Mouse (Mus musculus): ENCODE results near the gene Wdr73. TPM values are rescaled to one million over a fixed set of nuclear protein-coding genes. Genes with fewer than 3 reads are reported as not detected.

Wdr73 gene
- total and polyA plus RNA-seq, 2 experiments from 2014 or later: 12.4 to 22.4 TPM

GRCm38 (mm10) chr7:80840937-80841336 is 60.1 kb downstream of the Wdr73 start:
- no peaks in the 10 kb centered on the region for H3K27me3 ChIP-seq (ENCODE audit: control insufficient read depth, insufficient read depth, low read length)
- H3K9ac ChIP-seq (replicated peaks; ENCODE audit: low read depth, low read length): no peak overlapping the region
- no peaks in the 10 kb centered on the region for H3K9me3 ChIP-seq (replicated peaks; ENCODE audit: control insufficient read depth, low read length)
- no peak for ATAC-seq (ENCODE audit: insufficient read depth, low read depth)
- WGBS: 73% methylated on average over 4 of the region's 4 CpGs
- H3K4me2 ChIP-seq (ENCODE audit: low read depth, low read length): no peak overlapping the region
- TF ChIP-seq CTCF (IDR thresholded peaks at IDR 0.05; ENCODE audit: low read depth) (no peak), EP300 (IDR thresholded peaks at IDR 0.05; ENCODE audit: low read depth) (no peak)
- H3K27ac ChIP-seq (ENCODE audit: low read depth): no peak overlapping the region
- no peak for DNase-seq (ENCODE audit: low spot score)
- no peaks in the 10 kb centered on the region for H3K36me3 ChIP-seq (replicated peaks; ENCODE audit: control insufficient read depth, insufficient read depth, low read length)
- H3K4me3 ChIP-seq (ENCODE audit: low read depth, low read length): no peak overlapping the region
- no peaks in the 10 kb centered on the region for H3K4me1 ChIP-seq (ENCODE audit: control insufficient read depth, insufficient read depth)

Other genes starting within 250 kb of the Wdr73 start
- gene Crtc3, start 212.4 kb downstream of the Wdr73 start, total RNA-seq (2014; rRNA removed; ENCODE audit: low replicate concordance): 9.4 and 24.9 TPM in 2 replicates
- 10.5 and 11.4 TPM in 2 replicates for gene Crtc3, start 212.4 kb downstream of the Wdr73 start, polyA plus RNA-seq (2015; fragmentation: Nextera tagmentation; extraction: Ambion mirVana)
- 39.8 and 88.5 TPM in 2 replicates for gene Iqgap1, start 75.3 kb downstream of the Wdr73 start, total RNA-seq (2014; rRNA removed; ENCODE audit: low replicate concordance)
- gene Iqgap1, start 75.3 kb downstream of the Wdr73 start, polyA plus RNA-seq (2015; fragmentation: Nextera tagmentation; extraction: Ambion mirVana): 22.6 and 23.6 TPM in 2 replicates
- gene Zscan2, start 40.3 kb downstream of the Wdr73 start, total RNA-seq (2014; rRNA removed; ENCODE audit: low replicate concordance): 3.7 and 22.0 TPM in 2 replicates
- gene Zscan2, start 40.3 kb downstream of the Wdr73 start, polyA plus RNA-seq (2015; fragmentation: Nextera tagmentation; extraction: Ambion mirVana): 1.3 and 2.0 TPM in 2 replicates
- 5.5 and 17.6 TPM in 2 replicates for gene Nmb, start 3.8 kb upstream of the Wdr73 start, total RNA-seq (2014; rRNA removed; ENCODE audit: low replicate concordance)
- gene Nmb, start 3.8 kb upstream of the Wdr73 start, polyA plus RNA-seq (2015; fragmentation: Nextera tagmentation; extraction: Ambion mirVana): 4.2 and 4.4 TPM in 2 replicates
- gene Sec11a, start 46.5 kb upstream of the Wdr73 start, total RNA-seq (2014; rRNA removed; ENCODE audit: low replicate concordance): 79.2 and 118 TPM in 2 replicates
- gene Sec11a, start 46.5 kb upstream of the Wdr73 start, polyA plus RNA-seq (2015; fragmentation: Nextera tagmentation; extraction: Ambion mirVana): 104 and 110 TPM in 2 replicates
- 23.7 and 37.0 TPM in 2 replicates for gene Zfp592, start 92.4 kb upstream of the Wdr73 start, total RNA-seq (2014; rRNA removed; ENCODE audit: low replicate concordance)
- 3.9 and 4.1 TPM in 2 replicates for gene Zfp592, start 92.4 kb upstream of the Wdr73 start, polyA plus RNA-seq (2015; fragmentation: Nextera tagmentation; extraction: Ambion mirVana)
- 42.9 and 70.8 TPM in 2 replicates for gene Alpk3, start 156.3 kb upstream of the Wdr73 start, total RNA-seq (2014; rRNA removed; ENCODE audit: low replicate concordance)
- 18.3 and 19.1 TPM in 2 replicates for gene Alpk3, start 156.3 kb upstream of the Wdr73 start, polyA plus RNA-seq (2015; fragmentation: Nextera tagmentation; extraction: Ambion mirVana)
- not detected in 2 replicates for gene Slc28a1, start 213.5 kb upstream of the Wdr73 start, total RNA-seq (2014; rRNA removed; ENCODE audit: low replicate concordance)
- 0.04 and 0.05 TPM in 2 replicates for gene Slc28a1, start 213.5 kb upstream of the Wdr73 start, polyA plus RNA-seq (2015; fragmentation: Nextera tagmentation; extraction: Ambion mirVana)

Data from heart, postnatal 0 days (tissue).